Mouse (Mus musculus) heart, adult 2 months (tissue): ENCODE results near the gene Ms4a3.

Source experiments
- CTCF ChIP-seq: fragments of 200-600 bp; IDR thresholded peaks from 2 replicates; pipeline ENCODE4 v1.8.1; 2022; ENCODE audit warnings: antibody characterized with exemption, mild to moderate bottlenecking, moderate library complexity
- POLR2A ChIP-seq: fragments of 200-500 bp; IDR thresholded peaks from 2 replicates; pipeline ENCODE4 v1.6.1; 2011; ENCODE audit warnings: mild to moderate bottlenecking, low read depth, low read length, control low read depth; ENCODE audit not compliant: insufficient read depth

- TF ChIP-seq CTCF (no peak), POLR2A (no peak)
Observed at GRCm38 (mm10) chr19:11640732-11641131, at the start of gene Ms4a3.
